Mouse (Mus musculus) heart, postnatal 4 days (tissue): ENCODE results near the gene Tubgcp2. TPM values are rescaled to one million over a fixed set of nuclear protein-coding genes. Genes with fewer than 3 reads are reported as not detected.

Experiments used
- DNase-seq: peaks from one replicate; pipeline ENCODE4 v3.0.0; 2021
- total RNA-seq, 2 experiments: library from RNA; stranded (reverse); gene quantifications; 2 replicates each; pipeline ENCODE4 v1.2.3; 2021

The Tubgcp2 gene
- total RNA-seq, 2 experiments from 2014 or later = 45.3 to 45.8 TPM

DNA sequence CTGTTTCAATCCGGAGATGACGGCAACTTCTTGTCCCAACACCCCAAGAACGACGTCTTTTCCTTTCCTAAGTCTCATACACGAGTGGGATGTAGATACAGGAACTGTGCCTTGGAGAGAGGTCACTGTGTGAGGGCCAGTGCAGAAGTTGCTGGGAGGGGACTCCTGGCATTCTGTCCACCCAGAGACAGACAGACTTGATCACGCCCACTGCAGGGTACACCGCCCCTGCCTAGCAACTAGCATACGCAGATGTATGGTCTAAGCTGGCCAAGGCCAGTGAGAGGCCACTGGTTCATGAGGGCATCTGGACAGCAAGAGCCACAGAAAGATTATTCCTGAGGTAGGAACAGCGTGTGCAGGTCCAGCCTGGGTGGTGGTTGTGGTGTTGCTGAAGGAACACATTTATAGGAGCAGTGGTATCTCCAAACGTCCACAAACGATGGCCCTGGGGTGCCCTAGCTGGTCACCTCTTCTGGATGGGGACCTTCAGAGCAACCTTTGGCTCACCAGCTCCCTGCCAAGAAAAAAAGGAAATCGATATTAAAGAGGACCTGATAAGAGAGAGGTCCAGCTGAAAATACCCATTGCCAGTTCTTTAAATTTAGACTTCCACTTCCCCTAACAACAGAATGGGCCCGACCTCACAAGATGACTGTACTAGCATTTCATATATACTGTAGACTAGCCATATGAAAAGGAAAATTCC lies 57.3 kb downstream of the Tubgcp2 start:
- DNase-seq = no peak

DNA sequence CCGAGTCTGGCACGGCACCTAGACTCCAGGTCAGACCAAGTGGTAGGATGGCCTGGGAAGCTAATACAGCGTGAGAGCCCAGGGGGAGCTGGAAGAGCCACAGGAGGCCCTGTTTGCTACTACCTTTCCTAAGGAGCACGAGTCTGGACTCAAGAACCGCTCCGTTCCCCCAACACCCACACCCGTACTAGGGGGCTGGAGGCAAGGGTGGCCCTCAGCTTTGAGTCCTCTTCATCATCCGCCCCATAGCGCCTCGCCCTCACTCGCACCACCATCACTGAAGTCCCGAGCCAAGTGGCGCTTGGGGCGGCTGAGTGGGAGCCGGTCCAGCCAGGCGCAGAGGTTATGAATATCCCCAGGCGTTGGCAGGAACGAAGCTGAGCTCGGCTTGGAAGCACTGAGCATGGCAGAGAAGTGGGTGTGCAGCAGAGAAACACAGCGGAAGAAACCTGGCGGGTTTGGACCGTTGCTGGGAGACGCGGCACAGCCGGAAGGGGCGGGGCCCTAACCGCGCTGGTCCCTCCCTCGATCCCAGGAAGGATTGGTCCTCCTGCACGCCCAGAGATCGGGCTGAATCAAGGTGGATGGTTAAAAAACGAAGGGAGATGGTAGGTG lies 58.1 kb downstream of the Tubgcp2 start, which contains the start of gene 6430531B16Rik:
TSS of gene 6430531B16Rik (minus strand) at position 478 of the 615 bp plus-strand sequence.
- DNase-seq = peak; percentile 79

- DNase-seq = no peak
These were observed 61.0 kb downstream of the Tubgcp2 start for GRCm38 (mm10) chr7:139975471-139975870.

- DNase-seq = no peak
These were observed 62.2 kb downstream of the Tubgcp2 start for GRCm38 (mm10) chr7:139974307-139974706.

DNA sequence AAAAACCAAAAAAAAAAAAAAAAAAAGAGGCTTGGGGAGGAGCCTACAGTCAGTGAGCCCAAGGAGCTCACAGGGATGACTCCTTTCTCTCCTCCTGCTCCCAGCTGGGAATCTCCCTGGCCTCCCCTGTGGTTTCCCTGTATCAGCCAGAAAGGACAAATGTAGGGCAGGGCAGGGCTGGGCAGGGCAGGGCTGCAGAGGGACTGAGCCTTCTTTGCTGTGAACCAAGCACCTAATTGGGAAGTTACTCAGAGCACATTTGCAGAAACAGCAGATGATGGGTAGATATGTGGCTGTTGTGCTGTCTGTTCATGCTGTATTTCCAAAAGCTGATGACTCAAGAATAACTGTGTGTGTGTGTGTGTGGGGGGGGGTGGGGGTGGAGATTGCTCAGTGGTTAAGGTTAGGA lies 63.5 kb downstream of the Tubgcp2 start:
- DNase-seq = no peak

GRCm38 (mm10) chr7:139971436-139971835 lies 65.0 kb downstream of the Tubgcp2 start:
- DNase-seq = no peak

GRCm38 (mm10) chr7:139970979-139971378 lies 65.5 kb downstream of the Tubgcp2 start:
- no peak for DNase-seq

DNA sequence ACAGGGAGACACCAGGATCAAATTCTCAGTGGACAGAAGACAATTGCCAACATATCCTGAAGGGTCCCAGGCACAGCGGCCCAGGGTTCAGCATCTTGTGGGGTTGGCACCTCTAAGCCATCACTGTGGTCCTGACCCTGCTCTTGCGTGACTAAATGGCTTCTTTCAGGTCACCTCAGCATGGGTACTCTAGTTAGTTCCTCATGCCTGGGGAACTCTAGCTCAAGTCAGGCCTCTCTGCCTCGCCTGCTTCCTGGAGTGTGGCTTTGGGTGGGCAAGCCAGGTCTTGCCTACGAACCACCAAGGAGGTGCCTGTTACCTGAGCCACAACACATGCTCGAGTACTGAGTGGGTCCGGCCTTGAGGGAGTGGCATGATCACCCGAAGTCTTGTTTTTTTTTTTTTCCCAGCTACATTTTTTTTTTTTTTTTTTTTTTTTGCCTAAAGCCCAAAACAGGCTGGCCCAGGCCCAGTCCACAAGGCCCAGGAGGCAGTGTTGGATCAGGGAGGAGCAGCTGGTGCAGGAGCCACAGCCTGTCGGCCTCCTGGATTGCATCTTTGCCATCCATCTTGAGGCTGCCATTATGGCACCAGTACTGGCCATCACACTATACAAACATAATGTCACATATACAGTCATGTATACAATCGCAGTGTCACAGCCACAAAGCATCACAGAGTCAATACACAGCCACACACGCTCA lies 66.1 kb downstream of the Tubgcp2 start:
- no peak for DNase-seq

- peak; percentile 90 for DNase-seq
These were observed 66.9 kb downstream of the Tubgcp2 start for GRCm38 (mm10) chr7:139969348-139970130.

GRCm38 (mm10) chr7:139968428-139968827 lies 68.0 kb downstream of the Tubgcp2 start:
- no peak for DNase-seq

GRCm38 (mm10) chr7:139967175-139967574 lies 69.3 kb downstream of the Tubgcp2 start:
- no peak for DNase-seq

DNA sequence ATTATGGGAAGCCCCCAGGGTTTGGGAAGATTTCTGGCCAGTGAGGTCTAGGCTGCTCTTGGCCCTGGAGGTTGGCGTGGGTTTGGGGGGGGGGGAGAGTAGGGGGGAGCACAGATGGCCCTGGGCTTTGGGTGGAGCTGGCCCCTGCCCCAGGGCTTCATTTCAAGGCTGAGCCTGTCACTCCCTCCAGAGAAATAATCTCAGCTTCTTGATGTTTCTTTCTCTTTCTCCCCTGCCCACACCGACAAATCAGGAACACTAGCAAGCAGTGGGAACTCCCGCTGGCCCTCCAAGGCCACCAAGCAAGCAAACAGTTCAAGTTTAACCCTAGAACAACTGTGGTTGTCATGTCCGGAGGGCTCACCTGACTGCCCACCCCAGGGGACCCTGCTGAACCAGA lies 72.7 kb downstream of the Tubgcp2 start:
- no peak for DNase-seq

DNA sequence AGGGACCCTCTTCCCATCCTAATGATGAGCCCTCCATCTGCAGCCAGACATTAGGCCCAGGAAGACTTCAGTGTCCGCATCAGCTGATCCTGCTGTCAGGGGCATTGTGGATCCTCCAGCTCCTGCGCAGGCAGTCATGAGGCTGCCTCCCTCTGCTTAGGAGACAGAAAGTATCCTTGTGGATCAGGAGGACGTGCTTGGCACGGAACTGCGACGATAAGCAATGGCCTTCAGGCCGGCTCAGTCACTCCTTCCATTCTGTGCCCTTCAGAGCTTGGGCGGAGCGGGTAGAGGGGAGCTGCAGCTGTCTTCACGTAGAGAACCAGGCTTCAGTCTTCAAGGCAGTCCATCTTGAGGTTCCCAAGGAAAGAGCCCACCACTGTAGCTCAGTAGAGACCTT lies 75.3 kb downstream of the Tubgcp2 start:
- DNase-seq = no peak

- DNase-seq = no peak
These were observed 78.5 kb downstream of the Tubgcp2 start for GRCm38 (mm10) chr7:139957958-139958357.

DNA sequence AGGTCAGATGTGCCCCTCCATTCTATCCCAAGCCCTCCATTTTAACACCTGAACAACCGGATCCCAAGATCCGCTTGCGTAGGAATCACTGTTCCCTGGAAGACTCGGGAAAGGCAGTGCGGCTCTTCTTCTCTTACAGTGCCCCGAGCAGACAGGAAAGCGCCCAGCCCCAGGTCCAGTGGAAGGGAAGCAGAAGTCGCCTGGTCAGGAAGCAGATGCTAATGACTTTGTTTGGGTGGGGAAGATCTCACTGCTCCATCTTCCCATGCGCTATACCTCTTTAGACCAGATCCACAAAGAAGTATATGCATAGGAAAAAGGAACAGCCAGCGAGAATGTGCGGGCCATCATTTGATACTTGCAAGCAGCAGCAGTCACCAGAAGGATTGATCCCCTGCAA lies 79.0 kb downstream of the Tubgcp2 start:
- DNase-seq = peak; percentile 21

GRCm38 (mm10) chr7:139956658-139957057 lies 79.8 kb downstream of the Tubgcp2 start:
- no peak for DNase-seq

GRCm38 (mm10) chr7:139955505-139955904 lies 81.0 kb downstream of the Tubgcp2 start:
- DNase-seq = no peak

DNA sequence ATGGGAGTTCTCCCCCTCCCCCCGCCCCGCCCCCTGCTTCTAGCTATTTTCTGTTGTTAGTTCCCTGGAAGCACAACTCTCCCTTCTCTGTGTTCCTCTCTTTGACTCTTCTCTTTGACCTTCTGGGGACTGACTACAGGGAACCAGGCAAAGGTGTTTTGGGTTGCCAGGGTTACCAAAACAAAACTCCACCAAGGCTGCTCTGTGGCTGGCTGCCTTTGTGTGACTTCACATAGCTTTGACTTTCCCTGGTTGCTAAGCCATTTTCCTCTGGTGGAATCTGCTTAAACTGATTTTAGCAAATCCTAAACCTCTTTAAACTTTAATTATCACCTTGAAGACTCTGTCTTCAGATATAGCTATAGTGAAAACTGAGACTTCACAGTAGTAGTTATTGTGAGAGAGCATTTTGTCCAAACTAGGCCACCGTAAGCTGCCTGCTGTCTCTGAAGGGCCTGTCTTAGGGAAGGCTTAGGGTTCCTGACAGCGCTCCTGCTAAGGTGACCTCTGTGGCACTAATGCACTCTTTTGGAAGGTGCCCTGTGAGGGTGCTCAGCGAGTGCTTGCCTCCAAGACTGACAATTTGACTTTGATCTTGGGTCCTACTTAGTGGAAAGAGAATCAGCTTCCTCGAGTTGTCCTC lies 84.4 kb downstream of the Tubgcp2 start:
- no peak for DNase-seq

- no peak for DNase-seq
These were observed 85.4 kb downstream of the Tubgcp2 start for GRCm38 (mm10) chr7:139951079-139951478.

- peak; percentile 44 for DNase-seq
These were observed 86.0 kb downstream of the Tubgcp2 start for GRCm38 (mm10) chr7:139950283-139950971.

- peak; percentile 60 for DNase-seq
These were observed 86.6 kb downstream of the Tubgcp2 start for GRCm38 (mm10) chr7:139949893-139950282.

DNA sequence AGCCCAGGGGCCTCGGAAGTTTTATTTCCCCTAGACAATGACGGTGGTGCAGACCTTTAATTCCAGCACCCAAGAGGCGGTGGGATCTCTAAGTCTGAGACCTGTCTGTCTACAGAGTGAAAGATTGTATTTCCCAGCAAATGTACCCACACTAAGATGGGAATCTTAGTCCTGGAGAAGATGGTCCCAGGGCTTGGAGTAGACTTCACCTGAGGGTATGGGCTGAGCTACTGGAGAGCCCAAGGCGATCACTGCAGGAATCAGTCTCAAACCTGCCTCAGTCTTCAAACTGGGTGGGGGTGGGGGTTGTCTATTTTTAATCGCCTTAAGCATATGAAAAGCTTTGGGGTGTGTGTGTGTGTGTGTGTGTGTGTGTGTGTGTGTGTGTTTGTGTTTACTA lies 90.4 kb downstream of the Tubgcp2 start:
- DNase-seq = no peak
